Mouse (Mus musculus): ENCODE data around the gene Osm.

The Osm gene

GRCm38 (mm10) chr11:4235665-4236545 lies at the start of gene Osm:
Gene Osm, plus strand, starts transcription at chr11:4236420.
- no peak for DNase-seq

GRCm38 (mm10) chr11:4186486-4187317 lies 49.5 kb upstream of the Osm start, which contains the start of gene Tbc1d10a:
Gene Tbc1d10a, plus strand, starts transcription at chr11:4186789.
- DNase-seq: peak; percentile 98

GRCm38 (mm10) chr11:4187318-4187700 lies 48.9 kb upstream of the Osm start:
- DNase-seq: no peak

- peak; percentile 34 for DNase-seq
Measured at GRCm38 (mm10) chr11:4189182-4189581, 47.0 kb upstream of the Osm start.

- no peak for DNase-seq
Measured at GRCm38 (mm10) chr11:4190677-4191076, 45.5 kb upstream of the Osm start.

GRCm38 (mm10) chr11:4192757-4193156 lies 43.5 kb upstream of the Osm start:
- no peak for DNase-seq

GRCm38 (mm10) chr11:4193420-4193819 lies 42.8 kb upstream of the Osm start:
- no peak for DNase-seq

GRCm38 (mm10) chr11:4195597-4196031 lies 40.6 kb upstream of the Osm start:
- peak; percentile 61 for DNase-seq

GRCm38 (mm10) chr11:4196636-4197035 lies 39.6 kb upstream of the Osm start:
- DNase-seq: peak; percentile 66

GRCm38 (mm10) chr11:4197691-4198090 lies 38.5 kb upstream of the Osm start:
- peak; percentile 73 for DNase-seq

- DNase-seq: no peak
Measured at GRCm38 (mm10) chr11:4201981-4202700, 34.1 kb upstream of the Osm start.

GRCm38 (mm10) chr11:4202995-4203704 lies 33.1 kb upstream of the Osm start:
- no peak for DNase-seq

- DNase-seq: peak; percentile 92
Measured at GRCm38 (mm10) chr11:4203705-4204074, 32.5 kb upstream of the Osm start.

- DNase-seq: peak; percentile 75
Measured at GRCm38 (mm10) chr11:4205097-4205655, 31.0 kb upstream of the Osm start.

GRCm38 (mm10) chr11:4205951-4206350 lies 30.3 kb upstream of the Osm start:
- no peak for DNase-seq

- DNase-seq: no peak
Measured at GRCm38 (mm10) chr11:4206563-4206962, 29.7 kb upstream of the Osm start.

GRCm38 (mm10) chr11:4207655-4208054 lies 28.6 kb upstream of the Osm start:
- no peak for DNase-seq

GRCm38 (mm10) chr11:4209556-4209955 lies 26.7 kb upstream of the Osm start:
- DNase-seq: no peak

- DNase-seq: no peak
Measured at GRCm38 (mm10) chr11:4210786-4211185, 25.4 kb upstream of the Osm start.

GRCm38 (mm10) chr11:4213107-4213506 lies 23.1 kb upstream of the Osm start:
- no peak for DNase-seq

GRCm38 (mm10) chr11:4214572-4214971 lies 21.6 kb upstream of the Osm start:
- DNase-seq: no peak

GRCm38 (mm10) chr11:4215061-4215460 lies 21.2 kb upstream of the Osm start:
- DNase-seq: no peak
